Mouse (Mus musculus) small intestine, adult 10 weeks (tissue): ENCODE data around the gene Adcy3. TPM values are rescaled to one million over a fixed set of nuclear protein-coding genes. Genes with fewer than 3 reads are reported as not detected.

ENCODE experiments used
- polyA plus RNA-seq: library from polyadenylated mRNA; stranded (reverse); fragments of 350-450 nt; fragmentation: Illumina TruSeq; extraction: RNeasy Lipid Tissue Mini Kit (QIAGEN cat#74804); gene quantifications from one replicate; pipeline ENCODE4 v1.2.3, GENCODE M21; 2014; ENCODE audit warnings: low replicate concordance

Adcy3 gene
- polyA plus RNA-seq = 0.22 TPM

GRCm38 (mm10) chr12:4132941-4133846 is at the start of gene Adcy3:
Gene Adcy3 (plus strand): TSS chr12:4133103.

DNA sequence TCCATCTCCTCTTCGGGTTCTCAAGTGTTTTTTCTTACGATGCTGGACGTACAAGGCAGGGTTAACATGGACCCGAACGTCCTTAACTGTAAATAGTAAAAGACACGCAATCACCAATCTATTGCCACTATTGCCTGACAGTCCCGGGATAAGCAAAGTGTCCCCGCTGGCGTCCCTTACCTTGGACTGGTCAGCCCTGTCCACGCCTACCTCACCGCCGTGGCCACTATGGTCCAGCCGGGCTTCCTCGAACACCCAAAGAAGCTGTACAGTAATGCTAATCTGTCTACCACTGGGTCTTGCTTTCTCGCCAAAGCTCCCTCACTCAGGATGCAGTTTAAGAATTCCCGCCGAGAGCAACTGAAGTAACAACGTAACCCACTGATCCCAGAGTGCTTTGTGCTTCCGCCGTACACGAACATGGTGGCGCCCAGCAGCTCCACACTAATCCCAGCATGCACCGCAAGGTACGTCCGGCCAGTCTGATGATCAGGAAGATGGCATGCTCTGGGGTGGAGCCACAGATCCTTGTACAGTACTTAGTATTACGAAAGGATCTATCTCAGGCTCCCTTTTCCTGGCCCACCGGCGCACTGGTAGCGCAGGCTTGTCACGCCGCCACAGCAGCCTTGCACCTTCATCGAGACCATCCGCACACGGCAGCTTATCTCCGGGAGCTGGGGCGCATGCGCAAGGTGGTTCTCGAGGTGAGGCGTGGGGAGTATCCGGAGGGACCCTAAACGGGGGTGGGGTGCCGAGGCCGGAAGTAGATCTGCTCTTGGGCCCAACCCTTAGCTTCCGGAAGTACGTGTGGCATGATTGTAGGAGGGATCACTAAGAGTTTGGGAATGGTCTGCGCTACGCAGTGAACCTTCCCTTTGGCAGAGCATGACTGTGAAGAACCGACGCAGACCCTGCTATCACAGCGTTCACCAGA is 100.9 kb downstream of the Adcy3 start, which contains the start of the genes Ptrhd1 and Cenpo:
Ptrhd1 (plus strand) TSS at position 456 of the 937 bp plus-strand sequence.
Cenpo (minus strand) TSS at position 723 of the 937 bp plus-strand sequence.

Other genes with a start within 250 kb of the Adcy3 start
- not detected for gene Pomc, start 178.2 kb upstream of the Adcy3 start, polyA plus RNA-seq
- 9.8 TPM for gene Efr3b, start 94.2 kb upstream of the Adcy3 start, polyA plus RNA-seq
- 0.82 TPM for gene Dnajc27, start 50.5 kb upstream of the Adcy3 start, polyA plus RNA-seq
- 2.1 TPM for gene Ptrhd1, start 100.9 kb downstream of the Adcy3 start, polyA plus RNA-seq
- 5.1 TPM for gene Cenpo, start 101.2 kb downstream of the Adcy3 start, polyA plus RNA-seq